Mouse (Mus musculus) gastrocnemius, adult 2 months (tissue): ENCODE results near the gene Ccdc153. TPM values are rescaled to one million over a fixed set of nuclear protein-coding genes. Genes with fewer than 3 reads are reported as not detected.
A peak's percentile ranks its signal among the peaks of the same experiment; 100 is the strongest.

Experiments
- DNase-seq: peaks from one replicate; pipeline ENCODE4 v3.0.0; 2022
- H3K27ac ChIP-seq: fragments of 200-600 bp; 2 replicates; pipeline ENCODE4 v1.8.1; 2022; ENCODE audit warnings: mild to moderate bottlenecking
- H3K4me3 ChIP-seq: fragments of 200-600 bp; 2 replicates; pipeline ENCODE4 v1.8.1; 2022; ENCODE audit warnings: mild to moderate bottlenecking, moderate library complexity
- CTCF ChIP-seq: fragments of 200-600 bp; IDR thresholded peaks from 2 replicates; pipeline ENCODE4 v1.8.1; 2022; ENCODE audit warnings: antibody characterized with exemption, mild to moderate bottlenecking, moderate library complexity
- intact Hi-C: fragments of 180-260 bp; cut with DNase I; formaldehyde crosslinking; loops from one replicate; pipeline ENCODE4 v1.15.1; 2025
- total RNA-seq, 2 experiments: library from RNA; stranded (reverse); gene quantifications; 2 replicates each; pipeline ENCODE4 v1.2.3; 2021

The Ccdc153 gene
- total RNA-seq, 2 experiments from 2014 or later: not detected

DNA sequence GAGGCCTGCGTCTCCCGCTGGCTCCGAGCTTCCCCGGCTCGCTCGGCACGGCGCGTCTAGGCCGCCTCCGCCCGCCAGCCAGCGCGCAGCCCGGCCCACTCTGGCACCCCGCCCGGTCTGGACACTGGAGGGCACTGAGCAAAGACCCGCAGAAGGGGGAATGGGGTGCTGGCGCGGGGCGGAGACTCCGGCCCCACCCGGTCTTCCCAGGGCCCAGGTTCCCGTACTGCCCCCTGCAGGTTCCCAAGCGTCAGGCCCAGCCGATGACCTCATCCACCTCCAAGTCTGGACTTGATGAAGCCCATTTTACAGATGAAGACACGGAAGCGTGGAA is 27.5 kb downstream of the Ccdc153 start:
- peak overlapping the region; percentile 97 for H3K27ac ChIP-seq
- peak; percentile 96 for DNase-seq
- H3K4me3 ChIP-seq: peak overlapping the region; percentile 86
- TF ChIP-seq CTCF: peak; percentile 82
- intact Hi-C loops: no loop called here

DNA sequence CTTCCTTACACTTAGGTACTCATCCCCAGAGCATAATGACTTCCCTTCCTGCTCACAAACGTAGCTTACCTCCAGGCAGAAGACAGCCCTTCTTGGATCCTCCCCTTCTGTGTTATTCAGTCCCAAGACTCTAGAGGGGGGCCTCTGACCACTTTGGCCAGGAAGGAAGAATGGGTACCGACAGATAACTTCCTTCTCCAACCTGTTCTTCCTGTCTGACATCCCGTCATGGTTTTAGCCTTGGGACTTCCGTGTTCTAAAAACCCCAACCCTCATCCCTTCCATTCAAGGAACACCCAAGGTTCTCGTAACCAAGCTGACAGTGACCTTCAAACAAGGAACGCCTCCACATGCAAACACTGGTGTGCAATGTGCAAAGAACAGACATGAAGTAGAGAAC is 28.0 kb downstream of the Ccdc153 start, which contains the start of gene Nlrx1:
TSS of gene Nlrx1 (minus strand) at position 168 of the 400 bp plus-strand sequence.
- TF ChIP-seq CTCF: no peak
- Histone ChIP-seq H3K27ac (peak within 1 kb of the TSS; percentile 97), H3K4me3 (peak within 1 kb of the TSS; percentile 86)
- intact Hi-C loops: no loop called here
- no peak for DNase-seq

DNA sequence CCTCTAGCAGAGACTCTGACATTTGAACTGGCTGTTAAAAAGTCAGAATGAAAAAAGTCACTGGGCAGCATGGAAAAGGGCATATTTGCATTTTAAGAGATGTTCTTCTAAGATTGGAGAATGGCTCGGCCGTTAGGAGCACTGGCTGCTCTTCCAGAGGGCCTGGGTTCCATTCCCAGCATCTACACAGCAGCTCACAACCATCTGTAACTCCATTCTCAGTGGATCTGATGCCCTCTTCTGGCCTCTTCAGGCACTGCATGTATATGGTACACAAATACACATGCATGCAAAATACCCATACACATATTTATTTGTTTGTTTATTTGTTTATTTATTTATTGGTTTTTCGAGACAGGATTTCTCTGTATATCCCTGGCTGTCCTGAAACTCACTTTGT is 28.6 kb downstream of the Ccdc153 start:
- Histone ChIP-seq H3K4me3 (no peak overlapping the region), H3K27ac (no peak overlapping the region)
- TF ChIP-seq CTCF: peak; percentile 69
- intact Hi-C loops: loop anchor here (1.0 kb wide), 1 partner anchor 30 kb away; no protein-coding TSS in a partner anchor
- peak; percentile 39 for DNase-seq

DNA sequence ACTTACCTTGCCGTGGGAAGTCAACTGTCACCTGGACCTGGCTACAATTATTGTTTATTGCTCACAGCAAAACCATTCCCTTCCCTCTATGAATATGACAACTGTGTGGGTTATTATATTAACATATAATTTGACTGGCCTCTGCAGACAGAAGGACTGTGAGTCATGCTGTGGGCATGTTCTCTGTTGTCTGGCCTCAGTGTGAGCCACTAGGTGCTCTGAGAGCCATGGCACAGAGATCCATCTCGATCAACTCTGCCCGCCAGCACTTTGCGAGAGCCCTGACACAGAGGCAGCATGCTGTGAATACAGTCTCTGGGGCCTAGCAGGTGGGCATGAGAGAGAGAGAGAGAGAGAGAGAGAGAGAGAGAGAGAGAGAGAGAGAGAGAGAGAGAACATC is 29.5 kb downstream of the Ccdc153 start:
- Histone ChIP-seq H3K4me3 (no peak overlapping the region), H3K27ac (no peak overlapping the region)
- TF ChIP-seq CTCF: no peak
- no peak for DNase-seq
- intact Hi-C loops: loop anchor here (1.0 kb wide), 1 partner anchor 31 kb away; no protein-coding TSS in a partner anchor

DNA sequence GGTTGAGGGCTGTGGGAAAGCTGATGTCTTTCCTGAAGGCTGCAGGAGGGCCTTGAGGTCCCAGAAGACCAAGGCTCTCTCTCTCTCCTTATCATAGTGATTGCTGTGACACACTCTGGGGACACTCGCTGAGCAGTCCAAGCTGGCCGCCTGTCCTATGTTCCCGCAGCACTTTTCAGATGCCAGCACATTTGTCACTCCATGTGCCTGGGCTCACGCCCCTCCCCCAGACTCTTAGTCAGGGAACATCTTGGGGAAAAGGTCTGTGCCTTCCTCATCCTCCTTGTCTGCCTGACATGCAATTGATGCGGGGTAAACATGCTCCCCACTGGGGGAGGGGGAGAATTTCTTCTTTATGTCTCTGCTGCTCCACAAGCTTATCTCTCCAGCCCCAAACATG is 42.7 kb downstream of the Ccdc153 start:
- Histone ChIP-seq H3K27ac (no peak overlapping the region), H3K4me3 (no peak overlapping the region)
- no peak for DNase-seq
- no peak for TF ChIP-seq CTCF
- intact Hi-C loops: no loop called here

DNA sequence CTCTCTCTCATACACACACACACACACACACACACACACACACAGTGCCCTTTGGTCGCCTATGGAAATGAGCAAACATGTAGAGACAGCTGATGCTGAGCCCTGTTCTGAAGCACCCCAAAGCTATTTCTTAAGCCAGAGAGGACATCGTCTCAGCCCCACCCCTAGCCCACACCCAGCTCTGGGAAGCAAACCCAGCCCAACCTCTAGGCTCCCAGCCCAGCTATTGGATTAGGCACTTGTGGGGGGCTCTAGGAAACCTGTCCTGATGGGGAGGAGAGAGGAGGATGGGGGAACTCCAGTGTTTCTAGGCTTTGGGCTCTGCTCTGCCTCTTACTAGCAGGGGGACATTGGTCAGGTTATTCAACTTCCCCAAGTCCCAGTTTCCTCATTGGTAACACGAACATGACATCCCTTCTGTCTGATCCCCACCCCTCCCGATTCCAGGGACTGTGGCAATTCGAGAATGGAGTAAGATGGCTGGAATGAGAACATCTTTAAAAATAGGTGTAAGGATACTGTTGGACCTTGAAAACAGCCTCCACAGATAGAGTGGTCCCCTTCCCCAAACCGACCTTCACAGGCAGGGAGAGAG is 45.9 kb downstream of the Ccdc153 start:
- Histone ChIP-seq H3K27ac (no peak overlapping the region), H3K4me3 (no peak overlapping the region)
- intact Hi-C loops: no loop called here
- peak; percentile 50 for DNase-seq
- TF ChIP-seq CTCF: no peak

DNA sequence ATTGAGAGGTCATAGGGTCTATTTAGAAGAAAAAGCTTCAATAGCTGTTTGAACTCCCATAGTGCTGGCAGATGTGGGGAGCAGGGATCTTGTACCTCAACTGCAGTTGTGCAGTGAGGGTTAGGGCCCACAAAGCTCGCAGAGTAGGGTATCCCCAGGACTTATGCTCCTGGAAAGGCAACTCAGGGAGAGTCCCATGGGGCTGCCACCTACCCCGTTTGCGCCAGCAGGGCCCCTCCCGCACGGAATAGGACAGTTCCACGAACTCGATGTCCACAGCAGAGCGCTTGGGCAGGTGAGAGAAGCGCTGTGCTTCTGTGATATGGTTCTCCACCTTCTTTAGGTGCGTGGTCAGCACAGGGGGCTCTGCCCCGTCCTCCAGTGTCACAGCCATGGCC is 46.5 kb downstream of the Ccdc153 start:
- H3K4me3 ChIP-seq: peak overlapping the region; percentile 78

DNA sequence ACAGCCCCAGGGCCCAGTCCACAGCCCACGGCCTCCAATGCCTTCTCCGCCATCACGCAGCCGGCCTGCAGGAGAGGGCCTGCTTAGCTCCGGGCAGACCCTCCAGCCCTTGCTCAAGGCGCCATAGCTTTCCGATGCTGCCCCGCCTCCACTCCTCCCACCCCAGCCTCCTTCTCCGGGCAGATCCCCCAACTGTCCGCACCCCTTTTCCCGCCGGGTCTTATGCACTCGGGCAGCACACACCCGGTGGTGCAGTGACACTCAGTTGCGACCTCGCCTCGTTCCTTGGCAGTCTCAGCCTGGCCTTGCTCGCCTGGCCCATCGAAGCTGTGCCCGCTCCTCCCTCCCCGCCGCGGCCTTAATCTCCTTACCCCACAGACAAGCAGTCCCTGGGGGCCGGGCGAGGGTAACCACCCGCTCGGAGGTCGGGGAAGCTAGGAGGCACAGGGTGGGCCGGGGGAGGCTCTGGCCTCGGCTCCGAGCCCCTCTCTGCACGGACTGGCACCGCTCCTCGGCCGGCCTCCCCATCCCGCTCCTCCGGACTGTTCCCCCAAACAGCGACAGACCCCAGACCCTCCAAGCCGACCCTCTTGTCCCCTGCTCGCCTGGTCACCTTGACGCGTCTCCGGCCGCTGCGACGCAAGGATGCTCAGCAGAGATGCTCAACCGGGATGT is 47.1 kb downstream of the Ccdc153 start:
- TF ChIP-seq CTCF: no peak
- DNase-seq: peak; percentile 48
- Histone ChIP-seq H3K4me3 (peak overlapping the region; percentile 78), H3K27ac (peak overlapping the region; percentile 46)
- intact Hi-C loops: no loop called here

More for the DNA sequence above, 46.5 kb downstream of the Ccdc153 start:
- no peak for TF ChIP-seq CTCF
- H3K27ac ChIP-seq: no peak overlapping the region
- no peak for DNase-seq
- intact Hi-C loops: no loop called here

DNA sequence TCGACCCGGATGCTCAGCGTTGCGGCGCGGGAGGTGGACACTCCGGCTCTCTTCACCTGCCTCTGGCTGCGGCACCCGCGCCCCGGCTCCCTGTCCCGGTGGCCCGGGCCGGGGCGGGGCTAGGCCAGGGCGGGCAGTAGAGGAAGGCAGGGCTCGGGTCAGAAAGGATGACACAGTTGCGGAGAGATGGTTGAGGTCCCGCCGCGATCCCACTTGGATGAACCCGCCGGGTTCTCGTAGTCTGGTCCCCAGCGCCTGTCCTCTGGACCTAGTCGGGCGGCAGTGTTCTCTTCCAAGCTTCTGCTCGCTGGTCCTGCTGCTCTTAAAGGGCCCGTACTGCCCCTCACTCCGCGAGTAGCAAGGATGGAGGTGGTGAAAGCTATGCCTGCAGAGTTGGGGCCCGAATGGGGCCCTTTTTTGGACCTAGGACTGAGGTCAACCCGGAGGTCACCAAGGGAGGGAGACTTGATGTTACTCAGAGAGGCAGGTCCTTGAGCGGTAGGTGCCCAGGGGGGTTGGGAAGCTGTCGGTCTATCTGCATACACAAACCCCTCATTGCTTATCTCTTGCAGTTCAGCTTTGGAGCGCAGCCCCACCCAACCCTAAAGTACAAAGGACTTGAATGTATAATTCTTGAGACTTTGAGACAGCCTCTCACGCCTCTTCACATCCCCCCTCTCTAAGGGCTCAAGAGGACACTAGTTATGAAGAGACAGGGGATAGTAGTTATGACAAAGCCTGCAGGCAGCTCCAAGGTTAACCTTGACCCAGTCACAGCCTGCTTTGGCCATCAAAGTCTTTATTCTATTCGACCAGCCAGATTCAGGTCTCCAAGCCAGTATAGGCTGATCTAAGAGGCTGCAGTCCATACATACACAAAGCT is 47.8 kb downstream of the Ccdc153 start, which contains the start of gene Abcg4:
TSS of gene Abcg4 (minus strand) at position 540 of the 883 bp plus-strand sequence.
- TF ChIP-seq CTCF: no peak
- intact Hi-C loops: no loop called here
- peak within 1 kb of the TSS; percentile 78 for H3K4me3 ChIP-seq
- peak within 1 kb of the TSS; percentile 46 for H3K27ac ChIP-seq
- DNase-seq: peak; percentile 43

DNA sequence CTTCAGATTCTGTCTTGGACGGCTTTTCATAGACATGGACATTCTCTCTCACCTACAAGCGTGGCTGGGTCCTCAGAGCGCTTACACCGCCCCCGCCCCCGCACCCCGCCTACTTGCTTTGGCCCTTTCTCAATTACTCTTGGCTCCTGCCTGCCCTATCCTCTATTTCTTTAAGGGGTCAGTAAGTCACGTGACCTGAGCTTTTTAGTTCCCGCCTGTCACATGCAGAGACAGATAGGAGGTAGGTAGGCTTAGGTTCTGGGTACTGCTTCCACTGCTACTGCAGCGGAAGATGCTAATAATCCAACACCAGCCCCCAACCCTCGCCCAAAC is 48.4 kb downstream of the Ccdc153 start:
- Histone ChIP-seq H3K27ac (no peak overlapping the region), H3K4me3 (no peak overlapping the region)
- TF ChIP-seq CTCF: no peak
- DNase-seq: no peak
- intact Hi-C loops: no loop called here

DNA sequence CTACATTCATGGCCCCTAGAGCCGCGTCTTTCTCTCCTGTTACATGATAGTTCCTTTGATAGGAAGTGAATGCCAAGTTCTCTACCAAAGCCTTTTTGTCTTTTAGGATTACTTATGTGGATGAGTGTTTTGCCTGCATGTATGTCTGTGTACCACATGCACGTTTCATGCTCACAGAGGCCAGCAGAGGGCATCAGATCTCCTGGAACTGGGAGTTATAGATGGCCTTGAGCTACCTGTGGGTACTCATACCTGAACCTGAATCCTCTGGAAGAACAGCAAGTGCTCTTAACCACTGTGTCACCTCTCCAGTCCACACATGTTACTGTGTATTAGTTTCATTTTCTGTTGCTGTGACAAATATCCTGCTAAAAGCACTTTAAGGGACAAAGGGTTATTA is 52.0 kb downstream of the Ccdc153 start:
- TF ChIP-seq CTCF: peak; percentile 67
- DNase-seq: no peak
- H3K27ac ChIP-seq: no peak overlapping the region
- H3K4me3 ChIP-seq: no peak overlapping the region
- intact Hi-C loops: loop anchor here (1.0 kb wide), 1 partner anchor 65 kb away; no protein-coding TSS in a partner anchor

Other genes starting within 250 kb of the Ccdc153 start
- 1 to 10 TPM; 9.3 to 9.8 TPM for gene Thy1, start 197.3 kb upstream of the Ccdc153 start, total RNA-seq
- gene Usp2, start 173.7 kb upstream of the Ccdc153 start, total RNA-seq: 100 to 1,000 TPM; 223 to 228 TPM
- not detected for gene Mfrp, start 138.9 kb upstream of the Ccdc153 start, total RNA-seq
- 1 to 10 TPM; 2.5 to 7.6 TPM for gene C1qtnf5, start 133.4 kb upstream of the Ccdc153 start, total RNA-seq
- 1 to 10 TPM in 1 of 2 experiments, under 1 TPM in 1; 0.71 to 1.4 TPM for gene Gm49380, start 127.2 kb upstream of the Ccdc153 start, total RNA-seq
- gene Rnf26, start 127.2 kb upstream of the Ccdc153 start, total RNA-seq: 1 to 10 TPM; 3.0 to 3.1 TPM
- 10 to 100 TPM; 17.5 to 24.4 TPM for gene Mcam, start 106.2 kb upstream of the Ccdc153 start, total RNA-seq
- 10 to 100 TPM in 1 of 2 experiments, 1 to 10 TPM in 1; 7.5 to 13.4 TPM for gene Cbl, start 6.6 kb upstream of the Ccdc153 start, total RNA-seq
- gene Pdzd3, start 10.8 kb downstream of the Ccdc153 start, total RNA-seq: 1 to 10 TPM in 1 of 2 experiments, under 1 TPM in 1; 0.97 to 1.6 TPM
- gene Nlrx1, start 27.9 kb downstream of the Ccdc153 start, total RNA-seq: 10 to 100 TPM; 19.2 to 20.8 TPM
- gene Abcg4, start 47.9 kb downstream of the Ccdc153 start, total RNA-seq: under 1 TPM; 0.28 to 0.97 TPM
- gene Hinfp, start 65.0 kb downstream of the Ccdc153 start, total RNA-seq: 1 to 10 TPM; 6.3 to 6.8 TPM
- gene C2cd2l, start 79.6 kb downstream of the Ccdc153 start, total RNA-seq: 10 to 100 TPM; 14.9 to 17.8 TPM
- 10 to 100 TPM; 12.3 to 14.1 TPM for gene Dpagt1, start 85.3 kb downstream of the Ccdc153 start, total RNA-seq
- 1 to 10 TPM; 8.4 to 8.7 TPM for gene H2afx, start 94.0 kb downstream of the Ccdc153 start, total RNA-seq
- gene Hmbs, start 103.6 kb downstream of the Ccdc153 start, total RNA-seq: 10 to 100 TPM; 21.9 to 29.1 TPM
- gene Vps11, start 121.0 kb downstream of the Ccdc153 start, total RNA-seq: 10 to 100 TPM; 16.6 to 19.5 TPM
- 10 to 100 TPM; 24.2 to 33.6 TPM for gene Hyou1, start 138.8 kb downstream of the Ccdc153 start, total RNA-seq
- gene Slc37a4, start 156.2 kb downstream of the Ccdc153 start, total RNA-seq: 100 to 1,000 TPM in 1 of 2 experiments, 10 to 100 TPM in 1; 90.6 to 129 TPM
- gene Rps25, start 166.5 kb downstream of the Ccdc153 start, total RNA-seq: 100 to 1,000 TPM; 740 to 827 TPM
- gene Trappc4, start 166.9 kb downstream of the Ccdc153 start, total RNA-seq: 10 to 100 TPM; 15.4 to 21.5 TPM
- 1 to 10 TPM; 5.0 to 5.7 TPM for gene Ccdc84, start 177.9 kb downstream of the Ccdc153 start, total RNA-seq
- gene Foxr1, start 200.5 kb downstream of the Ccdc153 start, total RNA-seq: not detected
- gene Upk2, start 214.3 kb downstream of the Ccdc153 start, total RNA-seq: under 1 TPM; 0.22 to 0.23 TPM
- gene Bcl9l, start 242.1 kb downstream of the Ccdc153 start, total RNA-seq: 10 to 100 TPM; 38.3 to 43.6 TPM